Mouse (Mus musculus) spleen, adult 2 months (tissue): ENCODE results near the gene Fra10ac1.

Experiments used
- CTCF ChIP-seq: fragments of 200-500 bp; IDR thresholded peaks from 2 replicates; pipeline ENCODE4 v1.5.1; 2011; ENCODE audit warnings: mild to moderate bottlenecking, inconsistent platforms; ENCODE audit not compliant: insufficient read depth, insufficient read length, insufficient replicate concordance; ENCODE audit errors: extremely low read depth
- POLR2A ChIP-seq: fragments of 200-500 bp; IDR thresholded peaks from 2 replicates; pipeline ENCODE4 v1.6.1; 2011; ENCODE audit warnings: low read depth, low read length, inconsistent platforms

- TF ChIP-seq CTCF (no peak), POLR2A (no peak)
These were observed 526 bp downstream of the Fra10ac1 start for GRCm38 (mm10) chr19:38223356-38223904.
